Mouse (Mus musculus) testis, adult 2 months (tissue): ENCODE measurements around the gene Galntl6. TPM values are rescaled to one million over a fixed set of nuclear protein-coding genes. Genes with fewer than 3 reads are reported as not detected.

Experiments
- H3K27ac ChIP-seq: fragments of 200-500 bp; 2 replicates; pipeline ENCODE4 v1.5.1; 2012; ENCODE audit warnings: low read depth, low read length; ENCODE audit not compliant: control insufficient read depth, insufficient read depth
- H3K27me3 ChIP-seq: fragments of 200-500 bp; 2 replicates; pipeline ENCODE4 v1.6.1; 2012; ENCODE audit warnings: mild to moderate bottlenecking, low read length, moderate library complexity; ENCODE audit not compliant: control insufficient read depth, insufficient read depth
- H3K36me3 ChIP-seq: fragments of 200-500 bp; 2 replicates; pipeline ENCODE4 v1.6.1; 2012; ENCODE audit warnings: mild to moderate bottlenecking, low read length; ENCODE audit not compliant: control insufficient read depth, insufficient read depth
- H3K4me1 ChIP-seq: fragments of 200-500 bp; 2 replicates; pipeline ENCODE4 v1.6.1; 2012; ENCODE audit warnings: low read length; ENCODE audit not compliant: control insufficient read depth, insufficient read depth
- H3K4me3 ChIP-seq: fragments of 200-500 bp; 2 replicates; pipeline ENCODE4 v1.5.1; 2012; ENCODE audit warnings: low read depth, mild to moderate bottlenecking, low read length, moderate library complexity, mixed read lengths; ENCODE audit not compliant: control insufficient read depth
- CTCF ChIP-seq: fragments of 200-500 bp; IDR thresholded peaks from 2 replicates; pipeline ENCODE4 v1.5.1; 2012; ENCODE audit warnings: low read depth, mild to moderate bottlenecking, inconsistent platforms, low read length, moderate library complexity; ENCODE audit not compliant: control insufficient read depth, insufficient read depth, insufficient replicate concordance
- POLR2A ChIP-seq: fragments of 200-500 bp; IDR thresholded peaks from 2 replicates; pipeline ENCODE4 v1.6.1; 2012; ENCODE audit warnings: low read depth, mild to moderate bottlenecking, inconsistent platforms, low read length, moderate library complexity; ENCODE audit not compliant: control insufficient read depth
- polyA plus RNA-seq: library from polyadenylated mRNA; depleted of rRNA; stranded (reverse); fragments of >200 nt; gene quantifications from 2 replicates; pipeline ENCODE4 v1.2.3, GENCODE M21; 2012

Galntl6 gene
- polyA plus RNA-seq, 1 experiment, result 39.9 TPM

GRCm38 (mm10) chr8:58025558-58025957 lies 886.9 kb downstream of the Galntl6 start:
- Histone ChIP-seq H3K36me3 (no peaks in the 10 kb centered on the region), H3K27me3 (no peaks in the 10 kb centered on the region), H3K27ac (no peak overlapping the region), H3K4me3 (no peak overlapping the region), H3K4me1 (no peaks in the 10 kb centered on the region)
- TF ChIP-seq CTCF (no peak), POLR2A (no peak)

- TF ChIP-seq POLR2A, result no peak
- no peak for TF ChIP-seq CTCF
- Histone ChIP-seq H3K27me3 (no peaks in the 10 kb centered on the region), H3K4me1 (no peaks in the 10 kb centered on the region)
These were observed 887.3 kb downstream of the Galntl6 start for GRCm38 (mm10) chr8:58025094-58025493.

GRCm38 (mm10) chr8:58023426-58024176 lies 888.8 kb downstream of the Galntl6 start:
- Histone ChIP-seq H3K27ac (no peak overlapping the region), H3K4me1 (no peaks in the 10 kb centered on the region), H3K4me3 (no peak overlapping the region), H3K36me3 (no peaks in the 10 kb centered on the region), H3K27me3 (no peaks in the 10 kb centered on the region)
- no peak for TF ChIP-seq CTCF
- no peak for TF ChIP-seq POLR2A

More at GRCm38 (mm10) chr8:58025094-58025493, 887.3 kb downstream of the Galntl6 start:
- Histone ChIP-seq H3K4me3 (no peak overlapping the region), H3K36me3 (no peaks in the 10 kb centered on the region), H3K27ac (no peak overlapping the region)

- no peak overlapping the region for H3K27ac ChIP-seq
- no peak overlapping the region for H3K4me3 ChIP-seq
- H3K4me1 ChIP-seq, result no peaks in the 10 kb centered on the region
- no peaks in the 10 kb centered on the region for H3K36me3 ChIP-seq
- TF ChIP-seq POLR2A (no peak), CTCF (no peak)
- no peaks in the 10 kb centered on the region for H3K27me3 ChIP-seq
These were observed 922.8 kb downstream of the Galntl6 start for GRCm38 (mm10) chr8:57989428-57990171.

- no peak overlapping the region for H3K4me3 ChIP-seq
- no peak overlapping the region for H3K27ac ChIP-seq
- no peaks in the 10 kb centered on the region for H3K36me3 ChIP-seq
- no peaks in the 10 kb centered on the region for H3K27me3 ChIP-seq
- H3K4me1 ChIP-seq, result no peaks in the 10 kb centered on the region
- TF ChIP-seq CTCF (no peak), POLR2A (no peak)
These were observed 935.1 kb downstream of the Galntl6 start for GRCm38 (mm10) chr8:57977372-57977771.

- no peak for TF ChIP-seq POLR2A
- no peak for TF ChIP-seq CTCF
- no peak overlapping the region for H3K4me3 ChIP-seq
- H3K27me3 ChIP-seq, result no peaks in the 10 kb centered on the region
- no peak overlapping the region for H3K27ac ChIP-seq
- H3K4me1 ChIP-seq, result no peaks in the 10 kb centered on the region
- no peaks in the 10 kb centered on the region for H3K36me3 ChIP-seq
These were observed 938.3 kb downstream of the Galntl6 start for GRCm38 (mm10) chr8:57974093-57974492.

- Histone ChIP-seq H3K4me1 (no peaks in the 10 kb centered on the region), H3K27ac (no peak overlapping the region), H3K36me3 (no peaks in the 10 kb centered on the region), H3K27me3 (no peaks in the 10 kb centered on the region), H3K4me3 (no peak overlapping the region)
- TF ChIP-seq POLR2A (no peak), CTCF (no peak)
These were observed 939.6 kb downstream of the Galntl6 start for GRCm38 (mm10) chr8:57972832-57973231.

GRCm38 (mm10) chr8:57966676-57967075 lies 945.8 kb downstream of the Galntl6 start:
- H3K27ac ChIP-seq, result no peak overlapping the region
- H3K4me1 ChIP-seq, result no peaks in the 10 kb centered on the region
- H3K4me3 ChIP-seq, result no peak overlapping the region
- no peaks in the 10 kb centered on the region for H3K36me3 ChIP-seq
- TF ChIP-seq POLR2A, result no peak
- TF ChIP-seq CTCF, result peak; percentile 80; the same call in 1 of the 2 replicates
- H3K27me3 ChIP-seq, result no peaks in the 10 kb centered on the region
